Mouse (Mus musculus) liver, embryonic 14.5 days (tissue): Measurements from ENCODE around the gene Tbc1d20. TPM values are rescaled to one million over a fixed set of nuclear protein-coding genes. Genes with fewer than 3 reads are reported as not detected.

Experiments used
- ATAC-seq: fragments of 200-750 bp; cut with Nextera tagmentation; 2 replicates; pipeline ENCODE4 v1.8.0; 2017; ENCODE audit warnings: moderate number of reproducible peaks, mild to moderate bottlenecking, moderate library complexity; ENCODE audit not compliant: insufficient read depth
- DNase-seq, 3 experiments: peaks; one replicate each; pipeline ENCODE4 v3.0.0-alpha.2; 2012 to 2013; ENCODE audit warnings: low read depth in 3 of 3, low spot score in 3 of 3
- H3K27ac ChIP-seq: fragments of 300-500 bp; sonication (generic); 2 replicates; pipeline ENCODE4 v1.5.1; 2014; ENCODE audit warnings: moderate library complexity, mild to moderate bottlenecking, control low read depth, inconsistent platforms
- H3K27me3 ChIP-seq: fragments of 300-500 bp; sonication (generic); 2 replicates; pipeline ENCODE4 v1.6.1; 2014; ENCODE audit warnings: mild to moderate bottlenecking, low read length, moderate library complexity; ENCODE audit not compliant: control insufficient read depth, insufficient read depth
- H3K36me3 ChIP-seq: fragments of 300-500 bp; sonication (generic); replicated peaks from 2 replicates; pipeline ENCODE4 v1.6.1; 2014; ENCODE audit warnings: low read depth; ENCODE audit not compliant: control insufficient read depth, insufficient read depth
- H3K4me1 ChIP-seq, 2 experiments: fragments of 200-500 bp in 1 of 2; fragments of 300-500 bp in 1 of 2; sonication (generic) in 1 of 2; replicated peaks; 2 replicates each; pipeline ENCODE4 v1.6.1; 2012 to 2014; ENCODE audit warnings: antibody characterized with exemption in 1 of 2, inconsistent platforms in 1 of 2, low read length in 1 of 2; ENCODE audit not compliant: control insufficient read depth in 2 of 2, insufficient read depth in 2 of 2
- H3K4me2 ChIP-seq: fragments of 300-500 bp; sonication (generic); 2 replicates; pipeline ENCODE4 v1.6.1; 2014; ENCODE audit warnings: low read depth, mild to moderate bottlenecking, control low read depth, moderate library complexity
- H3K4me3 ChIP-seq, 2 experiments: fragments of 200-500 bp in 1 of 2; fragments of 300-500 bp in 1 of 2; sonication (generic) in 1 of 2; 2 replicates each; pipeline ENCODE4 v1.5.1; 2012 to 2014; ENCODE audit warnings: low read depth in 2 of 2, low read length in 2 of 2, mild to moderate bottlenecking in 2 of 2, control low read depth in 1 of 2, inconsistent platforms in 1 of 2, moderate library complexity in 1 of 2; ENCODE audit not compliant: insufficient read depth in 1 of 2
- H3K9ac ChIP-seq: fragments of 300-500 bp; sonication (generic); replicated peaks from 2 replicates; pipeline ENCODE4 v1.6.1; 2014; ENCODE audit warnings: mild to moderate bottlenecking, control low read depth, moderate library complexity
- H3K9me3 ChIP-seq: fragments of 300-500 bp; sonication (generic); 2 replicates; pipeline ENCODE4 v1.6.1; 2016; ENCODE audit warnings: low read length, mixed read lengths; ENCODE audit not compliant: control insufficient read depth
- CTCF ChIP-seq: IDR thresholded peaks from 2 replicates; pipeline ENCODE4 v1.5.1; 2016; ENCODE audit warnings: antibody characterized with exemption, low read depth, control low read depth
- EP300 ChIP-seq: IDR thresholded peaks from 2 replicates; pipeline ENCODE4 v1.6.1; 2016; ENCODE audit warnings: antibody characterized with exemption, low read depth
- WGBS: fragments of 180-500 bp; shearing (Covaris S2); extraction: QIAGEN DNeasy Blood & Tissue Kit; methylation state at CpG from one replicate; pipeline ENCODE4 v1.1.7; 2014; ENCODE audit not compliant: insufficient replicate concordance; 5-methylcytosine and 5-hydroxymethylcytosine counted together
- polyA plus RNA-seq, 2 experiments: library from polyadenylated mRNA; depleted of rRNA in 1 of 2; stranded (reverse) in 1 of 2; unstranded in 1 of 2; fragments of >200 nt; fragmentation: Nextera tagmentation in 1 of 2; extraction: Ambion mirVana in 1 of 2; gene quantifications; 2 replicates each; pipeline versions ENCODE4 v1.2.1 to v1.2.3; 2012 to 2014

Tbc1d20 gene
- polyA plus RNA-seq (2012; rRNA removed) (9.5 and 10.1 TPM in 2 replicates), polyA plus RNA-seq (2014; fragmentation: Nextera tagmentation; extraction: Ambion mirVana) (5.3 and 5.7 TPM in 2 replicates)

GRCm38 (mm10) chr2:152293727-152294475 is at the start of gene Tbc1d20:
TSS of gene Tbc1d20 (plus strand) at chr2:152293828.
- H3K4me1 ChIP-seq, result peaks cover 4 to 17% of the 10 kb centered on the region in 2 experiments
- DNase-seq, result peak; percentile 81 to 84 (median 81)
- under 1% methylated on average over 46 of the region's 70 CpGs for WGBS
- no peaks in the 10 kb centered on the region for H3K27me3 ChIP-seq
- H3K4me3 ChIP-seq, result peak within 1 kb of the TSS; percentile 74 to 84
- peak within 1 kb of the TSS; percentile 78 for H3K9ac ChIP-seq
- TF ChIP-seq CTCF (no peak), EP300 (no peak)
- peak; percentile 98 for ATAC-seq
- H3K9me3 ChIP-seq, result no peaks in the 10 kb centered on the region
- H3K4me2 ChIP-seq, result peak within 1 kb of the TSS; percentile 80
- H3K36me3 ChIP-seq, result no peaks in the 10 kb centered on the region
- H3K27ac ChIP-seq, result peak within 1 kb of the TSS; percentile 12

GRCm38 (mm10) chr2:152247213-152247612 is 46.4 kb upstream of the Tbc1d20 start:
- no peak overlapping the region for H3K9ac ChIP-seq
- peaks cover 12% of the 10 kb centered on the region for H3K36me3 ChIP-seq
- 70% methylated on average over 1 of the region's 1 CpGs for WGBS
- DNase-seq (no peak), ATAC-seq (no peak)
- no peaks in the 10 kb centered on the region for H3K9me3 ChIP-seq
- no peak overlapping the region for H3K27ac ChIP-seq
- TF ChIP-seq EP300, result no peak
- H3K27me3 ChIP-seq, result no peaks in the 10 kb centered on the region
- no peaks in the 10 kb centered on the region for H3K4me1 ChIP-seq
- H3K4me3 ChIP-seq, result no peak overlapping the region
- no peak overlapping the region for H3K4me2 ChIP-seq

GRCm38 (mm10) chr2:152250511-152250910 is 43.1 kb upstream of the Tbc1d20 start:
- no peaks in the 10 kb centered on the region for H3K4me1 ChIP-seq
- no peak overlapping the region for H3K27ac ChIP-seq
- ATAC-seq (no peak), DNase-seq (no peak)
- H3K4me2 ChIP-seq, result no peak overlapping the region
- H3K36me3 ChIP-seq, result peaks cover 35% of the 10 kb centered on the region
- TF ChIP-seq EP300 (no peak), CTCF (no peak)
- no peak overlapping the region for H3K9ac ChIP-seq
- H3K4me3 ChIP-seq, result no peak overlapping the region
- 74% methylated on average over 2 of the region's 4 CpGs for WGBS
- no peaks in the 10 kb centered on the region for H3K9me3 ChIP-seq
- no peaks in the 10 kb centered on the region for H3K27me3 ChIP-seq

GRCm38 (mm10) chr2:152259739-152260138 is 33.9 kb upstream of the Tbc1d20 start:
- H3K27ac ChIP-seq, result no peak overlapping the region
- H3K4me1 ChIP-seq, result no peaks in the 10 kb centered on the region
- H3K4me3 ChIP-seq, result no peak overlapping the region
- H3K4me2 ChIP-seq, result no peak overlapping the region
- 86% methylated on average over 1 of the region's 1 CpGs for WGBS
- ATAC-seq, result no peak
- H3K9me3 ChIP-seq, result no peaks in the 10 kb centered on the region
- H3K27me3 ChIP-seq, result no peaks in the 10 kb centered on the region
- DNase-seq, result no peak
- no peak overlapping the region for H3K9ac ChIP-seq
- peaks cover 63% of the 10 kb centered on the region for H3K36me3 ChIP-seq
- TF ChIP-seq CTCF (no peak), EP300 (no peak)

- Histone ChIP-seq H3K36me3 (peaks cover 49% of the 10 kb centered on the region), H3K27me3 (no peaks in the 10 kb centered on the region), H3K9me3 (no peaks in the 10 kb centered on the region), H3K4me3 (no peak overlapping the region), H3K27ac (no peak overlapping the region), H3K4me1 (no peaks in the 10 kb centered on the region), H3K4me2 (no peak overlapping the region), H3K9ac (no peak overlapping the region)
- TF ChIP-seq CTCF (peak; percentile 18; the same call in 1 of the 2 replicates), EP300 (no peak)
- no peak for DNase-seq
- 79% methylated on average over 2 of the region's 2 CpGs for WGBS
- ATAC-seq, result no peak
Measured at GRCm38 (mm10) chr2:152273639-152274038, 20.0 kb upstream of the Tbc1d20 start.
